Mouse (Mus musculus): Measurements from ENCODE around the gene Zfp503. TPM values are rescaled to one million over a fixed set of nuclear protein-coding genes. Genes with fewer than 3 reads are reported as not detected.
A peak's percentile ranks its signal among the peaks of the same experiment; 100 is the strongest.

Zfp503 gene
- polyA plus RNA-seq, 1 experiment from 2014 or later = 25.8 TPM

DNA sequence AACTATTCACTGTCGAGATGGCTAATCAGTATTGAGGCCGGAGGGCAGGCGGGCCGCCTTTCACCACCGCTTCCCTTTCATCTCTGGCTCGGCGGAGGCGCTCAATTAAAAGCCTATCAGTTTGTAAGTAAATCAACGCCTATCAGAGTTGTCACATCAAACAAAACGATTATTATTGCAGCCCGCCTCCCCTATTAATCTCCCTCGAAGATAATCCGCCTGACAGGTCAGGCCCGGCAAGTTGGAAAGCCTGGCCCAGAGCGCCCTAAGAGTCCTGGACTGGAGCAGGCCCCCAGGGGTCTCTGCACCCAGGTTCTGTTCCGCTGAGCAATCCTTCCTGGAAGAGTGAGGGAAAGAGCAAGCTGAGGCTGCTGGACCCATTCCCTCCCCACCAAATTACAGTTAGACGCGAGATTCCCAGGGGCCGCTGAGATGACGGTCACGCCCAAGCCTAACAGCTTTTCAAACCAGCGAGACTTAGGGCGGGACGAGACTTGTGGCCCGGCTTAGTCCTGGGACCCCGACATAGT, 1.9 kb upstream of the Zfp503 start:
- WGBS = 5% methylated on average over 26 of the region's 26 CpGs
- ATAC-seq (ENCODE audit: low FRiP score, low read depth) = no peak
- Histone ChIP-seq H3K36me3 (no peaks in the 10 kb centered on the region), H3K4me3 (peak overlapping the region; percentile 92), H3K27me3 (peaks cover 54% of the 10 kb centered on the region), H3K4me1 (peaks cover 60% of the 10 kb centered on the region), H3K27ac (peak overlapping the region; percentile 87; the same call in 1 of the 2 replicates), H3K9me3 (no peaks in the 10 kb centered on the region), H3K9ac (peak overlapping the region; percentile 74), H3K4me2 (replicated peaks) (peak overlapping the region; percentile 86)

DNA sequence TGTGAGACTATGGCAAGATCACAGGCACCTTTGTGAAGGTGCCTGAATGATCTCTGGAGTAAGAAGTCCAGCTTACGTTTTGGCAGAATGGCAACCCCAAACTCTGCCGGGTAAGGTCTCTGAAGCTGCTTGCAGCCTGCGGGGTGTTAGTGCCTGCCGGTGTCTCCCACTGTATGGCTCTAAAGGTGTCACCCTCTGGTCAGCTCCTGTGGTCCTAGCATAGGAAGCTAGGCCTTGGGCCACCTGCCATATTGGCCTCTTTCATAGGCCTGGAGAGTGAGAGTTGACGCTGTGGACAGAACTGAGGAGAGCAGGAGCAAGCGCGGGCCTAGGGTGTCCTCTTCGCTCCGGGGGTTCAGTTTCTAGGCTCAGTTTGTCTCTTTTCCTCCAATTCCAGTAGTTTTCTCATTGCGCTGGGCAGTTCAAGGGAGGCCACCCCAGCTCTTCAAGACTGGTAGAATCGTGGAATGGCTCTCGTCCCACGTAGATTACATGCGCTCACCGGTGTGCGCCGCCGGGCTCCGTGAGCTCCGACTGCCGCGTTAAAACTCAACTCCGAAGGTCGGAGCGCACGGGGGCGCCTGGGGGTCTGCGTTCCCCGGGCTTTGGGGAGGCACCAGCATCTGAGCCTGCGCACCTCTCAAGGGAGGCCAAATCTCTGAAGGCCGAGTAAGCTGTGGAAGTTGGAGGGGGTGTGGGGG, 1.1 kb upstream of the Zfp503 start:
- peaks cover 60% of the 10 kb centered on the region for H3K4me1 ChIP-seq
- peaks cover 48% of the 10 kb centered on the region for H3K27me3 ChIP-seq
- WGBS = 3% methylated on average over 31 of the region's 31 CpGs

DNA sequence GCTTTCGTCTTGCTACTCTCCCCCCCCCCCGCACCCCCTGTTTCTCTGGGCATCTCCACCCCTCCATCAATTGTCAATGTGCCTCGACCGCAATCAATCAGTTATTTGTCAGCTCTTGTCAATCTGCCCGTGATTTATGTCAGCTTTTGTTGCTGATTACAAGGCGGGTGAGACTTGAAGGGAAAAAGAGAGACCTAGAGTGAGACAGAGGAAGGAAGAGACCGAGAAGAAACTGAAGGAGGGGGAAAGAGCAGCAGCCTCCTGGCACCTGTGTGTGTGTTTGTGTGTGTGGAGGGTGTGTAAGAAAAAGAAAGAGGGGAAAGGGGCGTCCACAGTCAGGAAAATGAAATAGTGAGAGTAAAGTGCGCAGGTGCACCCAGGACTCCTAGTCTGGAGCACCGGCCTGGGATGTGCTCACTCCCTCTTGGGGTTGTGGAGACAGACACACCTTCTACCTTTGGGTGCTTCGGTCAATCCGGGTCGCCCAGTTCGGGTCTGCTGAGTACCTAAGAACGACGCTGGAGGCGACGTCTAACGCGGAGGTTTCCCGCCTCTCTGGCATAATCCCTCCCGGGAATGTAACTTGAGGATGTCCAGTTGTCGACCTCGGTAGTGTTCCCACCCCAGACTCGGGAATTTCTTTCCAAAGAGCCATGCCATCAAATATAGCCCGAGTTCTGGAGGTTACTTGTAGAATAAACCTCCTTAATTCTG, 667 bp downstream of the Zfp503 start:
- peak overlapping the region; percentile 87 for H3K27ac ChIP-seq
- H3K4me2 ChIP-seq (replicated peaks) = peak overlapping the region; percentile 86
- H3K27me3 ChIP-seq = peaks cover 47% of the 10 kb centered on the region
- H3K36me3 ChIP-seq = peaks cover 14% of the 10 kb centered on the region
- 0% methylated on average over 26 of the region's 26 CpGs for WGBS
- H3K9ac ChIP-seq = peak overlapping the region; percentile 74
- H3K4me3 ChIP-seq = peak overlapping the region; percentile 92
- H3K4me1 ChIP-seq = peaks cover 56% of the 10 kb centered on the region
- ATAC-seq (ENCODE audit: low FRiP score, low read depth) = no peak
- no peaks in the 10 kb centered on the region for H3K9me3 ChIP-seq

More for the DNA sequence above, 1.1 kb upstream of the Zfp503 start:
- H3K9ac ChIP-seq = peak overlapping the region; percentile 74
- H3K4me2 ChIP-seq (replicated peaks) = peak overlapping the region; percentile 86
- ATAC-seq (ENCODE audit: low FRiP score, low read depth) = no peak
- peak overlapping the region; percentile 87 for H3K27ac ChIP-seq
- no peaks in the 10 kb centered on the region for H3K9me3 ChIP-seq
- H3K4me3 ChIP-seq = peak overlapping the region; percentile 92
- peaks cover 5% of the 10 kb centered on the region for H3K36me3 ChIP-seq

DNA sequence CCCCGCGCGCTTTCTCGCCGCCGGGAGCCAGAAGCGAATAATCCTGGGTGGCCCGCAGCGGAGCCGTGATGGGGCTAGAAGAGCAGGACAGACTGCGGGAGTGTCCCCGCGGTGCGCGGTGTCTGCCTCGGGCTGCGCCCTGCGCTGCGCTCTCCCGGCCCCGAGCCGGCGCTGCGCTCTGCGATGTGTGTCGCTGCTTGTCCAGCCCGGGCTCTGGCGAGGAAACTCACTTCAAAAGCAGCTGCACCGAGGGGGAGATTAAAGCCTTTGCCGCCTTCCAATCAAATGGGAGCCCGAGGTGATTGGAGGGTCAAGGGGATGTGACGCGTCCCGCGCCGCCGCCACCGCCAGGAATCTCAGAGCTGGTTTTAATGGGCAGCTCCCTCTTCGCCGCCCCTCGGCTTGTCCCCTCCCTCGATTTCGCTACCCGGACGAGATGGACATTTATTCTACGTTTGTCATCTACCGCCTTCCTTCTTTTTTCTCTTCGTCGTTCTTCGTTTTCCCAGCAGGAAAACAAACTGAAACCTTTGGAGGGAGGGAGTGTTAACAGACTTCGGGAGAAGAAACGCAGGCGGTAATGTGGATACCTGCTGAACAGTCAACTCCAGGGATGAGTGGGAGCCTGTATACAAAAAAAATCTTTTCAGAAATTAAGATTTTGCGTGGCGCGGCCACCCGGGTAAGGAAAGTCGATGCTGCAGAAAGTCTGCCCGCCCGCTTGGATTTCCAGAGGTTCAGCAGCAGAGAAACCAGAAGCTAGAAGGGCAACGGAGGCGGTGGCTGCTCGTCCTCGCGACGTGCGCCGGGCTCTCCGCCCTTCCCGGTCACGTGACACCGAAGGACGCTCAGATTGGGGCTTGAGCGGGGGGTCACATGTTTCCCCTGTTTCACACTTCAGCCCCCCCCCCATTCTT, 1.5 kb downstream of the Zfp503 start:
- Histone ChIP-seq H3K4me1 (peaks cover 54% of the 10 kb centered on the region), H3K9ac (peak overlapping the region; percentile 98), H3K27ac (peak overlapping the region; percentile 99), H3K9me3 (no peaks in the 10 kb centered on the region), H3K36me3 (peaks cover 14% of the 10 kb centered on the region), H3K4me2 (replicated peaks) (peak overlapping the region; percentile 86), H3K4me3 (peak overlapping the region; percentile 92), H3K27me3 (peaks cover 39% of the 10 kb centered on the region)
- under 1% methylated on average over 74 of the region's 74 CpGs for WGBS
- peak; percentile 86 for ATAC-seq (ENCODE audit: low FRiP score, low read depth)

DNA sequence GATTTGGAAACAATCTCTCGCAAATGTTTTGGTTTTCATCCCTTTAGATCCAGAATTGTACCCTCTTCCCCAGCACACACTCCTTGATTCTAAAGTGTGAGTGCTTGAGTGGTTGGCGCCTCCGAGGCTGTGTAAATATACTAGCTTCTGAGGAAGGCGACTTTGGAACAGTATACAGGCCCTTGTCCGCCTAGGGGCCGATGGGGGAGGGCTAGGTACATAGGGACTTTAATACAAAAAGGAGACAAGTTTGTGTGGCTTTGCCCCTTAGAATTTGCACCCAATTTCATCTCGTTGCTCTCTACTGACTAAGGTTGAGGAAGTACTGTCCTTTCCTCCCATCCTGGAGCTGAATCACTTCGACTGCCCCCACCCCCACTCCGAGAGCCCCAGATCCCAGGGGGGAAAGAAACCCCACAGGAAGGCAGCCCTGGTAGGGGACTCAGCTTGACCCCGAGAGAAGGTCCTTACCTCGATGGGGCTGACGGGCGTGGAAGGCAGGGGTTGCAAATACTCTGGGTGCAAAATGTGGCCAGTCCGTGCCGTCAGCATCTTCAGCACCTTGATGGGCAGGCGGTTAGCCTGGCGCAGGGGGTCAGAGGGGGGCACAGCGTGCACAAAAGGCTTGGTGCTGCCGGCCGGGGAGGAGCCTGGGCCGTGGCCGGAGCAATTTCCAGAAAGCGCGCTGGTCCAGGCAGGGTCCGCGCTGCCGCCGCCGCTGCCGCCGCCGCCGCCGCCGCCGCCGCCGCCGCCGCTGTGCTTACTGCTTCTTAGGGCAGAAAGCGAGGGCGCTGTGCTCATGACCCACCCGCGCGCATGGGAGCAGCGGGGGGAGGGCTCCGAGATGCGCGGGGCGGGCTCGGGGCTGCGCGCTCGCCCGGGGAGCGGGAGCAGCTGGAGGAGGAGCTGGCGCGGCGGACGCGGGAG, 2.4 kb downstream of the Zfp503 start:
- H3K9ac ChIP-seq = peak overlapping the region; percentile 98
- peak overlapping the region; percentile 86 for H3K4me2 ChIP-seq (replicated peaks)
- H3K4me3 ChIP-seq = peak overlapping the region; percentile 92
- H3K9me3 ChIP-seq = no peaks in the 10 kb centered on the region
- WGBS = under 1% methylated on average over 60 of the region's 61 CpGs
- peak overlapping the region; percentile 99 for H3K27ac ChIP-seq
- ATAC-seq (ENCODE audit: low FRiP score, low read depth) = peak; percentile 21; the same call in 1 of the 2 replicates
- H3K4me1 ChIP-seq = peaks cover 57% of the 10 kb centered on the region
- peaks cover 14% of the 10 kb centered on the region for H3K36me3 ChIP-seq
- H3K27me3 ChIP-seq = peaks cover 29% of the 10 kb centered on the region

DNA sequence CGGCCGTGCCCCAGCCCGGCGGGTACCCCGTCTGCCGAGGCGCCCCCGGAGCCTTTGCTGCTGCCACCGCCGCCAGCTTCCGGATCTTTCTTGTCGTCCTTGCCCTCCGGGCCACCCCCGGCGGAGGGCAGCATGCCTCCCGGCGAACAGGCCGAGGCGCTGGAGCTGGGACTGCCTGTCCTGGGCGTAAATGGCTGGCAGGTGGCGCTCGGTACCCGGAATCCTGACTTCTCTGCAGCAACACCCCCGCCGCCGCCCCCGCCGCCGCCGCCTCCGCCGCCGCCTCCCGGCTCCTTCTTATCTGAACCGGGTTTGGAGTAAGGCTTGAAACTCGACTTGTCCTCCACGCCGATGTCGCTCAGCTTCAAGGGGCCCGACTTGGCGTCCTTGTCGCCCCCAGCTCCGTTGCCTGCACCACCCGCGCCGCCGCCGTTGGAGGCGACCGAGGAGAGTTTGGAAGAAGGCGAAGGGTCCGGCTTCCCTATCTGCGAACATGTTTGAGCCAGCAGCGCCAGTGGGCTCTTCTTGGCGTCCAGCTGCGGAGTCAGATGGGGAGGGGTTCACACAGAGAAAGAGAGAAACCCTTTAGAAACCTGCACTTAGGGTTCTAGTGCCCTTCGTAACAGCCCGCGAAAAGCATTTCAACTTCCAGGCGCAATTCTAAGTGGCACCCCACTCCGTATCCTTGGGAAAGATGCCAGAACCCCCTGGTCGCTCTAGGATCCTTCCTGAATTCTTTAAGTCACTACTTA, 3.2 kb downstream of the Zfp503 start:
- peak overlapping the region; percentile 92 for H3K4me3 ChIP-seq
- H3K9me3 ChIP-seq = no peaks in the 10 kb centered on the region
- peak overlapping the region; percentile 86 for H3K4me2 ChIP-seq (replicated peaks)
- H3K27ac ChIP-seq = peak overlapping the region; percentile 99
- WGBS = under 1% methylated on average over 62 of the region's 62 CpGs
- H3K36me3 ChIP-seq = peaks cover 14% of the 10 kb centered on the region
- no peak for ATAC-seq (ENCODE audit: low FRiP score, low read depth)
- H3K4me1 ChIP-seq = peaks cover 51% of the 10 kb centered on the region
- H3K9ac ChIP-seq = peak overlapping the region; percentile 98
- H3K27me3 ChIP-seq = peaks cover 21% of the 10 kb centered on the region

DNA sequence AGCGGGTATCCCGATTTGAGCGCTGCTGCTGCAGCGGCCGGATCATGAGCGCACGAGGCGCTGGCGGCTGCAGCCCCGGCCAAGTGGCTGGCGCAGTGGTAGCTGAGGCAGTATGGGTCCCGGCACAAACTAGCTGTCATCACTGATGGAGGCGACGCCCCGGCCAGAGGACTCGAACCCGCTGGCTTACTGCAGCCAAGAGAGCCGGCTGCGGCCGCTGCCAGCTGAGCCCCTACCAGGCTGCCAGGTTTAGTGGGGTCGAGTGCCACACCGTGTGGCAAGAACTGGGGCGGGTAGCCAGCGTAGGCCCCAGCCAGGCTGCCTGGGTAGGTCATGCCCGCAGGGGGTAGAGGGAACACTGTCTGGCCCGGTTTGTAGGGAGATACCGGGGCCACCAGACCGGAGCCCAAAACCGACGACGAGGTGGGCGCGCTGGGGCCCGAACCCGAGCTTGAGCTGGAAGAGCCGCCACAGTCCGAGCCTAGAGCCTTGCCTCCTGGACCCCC, 3.9 kb downstream of the Zfp503 start:
- peaks cover 46% of the 10 kb centered on the region for H3K4me1 ChIP-seq
- peak overlapping the region; percentile 99 for H3K27ac ChIP-seq
- peaks cover 14% of the 10 kb centered on the region for H3K36me3 ChIP-seq
- under 1% methylated on average over 37 of the region's 37 CpGs for WGBS
- H3K4me2 ChIP-seq (replicated peaks) = peak overlapping the region; percentile 86
- peak overlapping the region; percentile 92 for H3K4me3 ChIP-seq
- peaks cover 16% of the 10 kb centered on the region for H3K27me3 ChIP-seq
- ATAC-seq (ENCODE audit: low FRiP score, low read depth) = no peak
- no peaks in the 10 kb centered on the region for H3K9me3 ChIP-seq
- H3K9ac ChIP-seq = peak overlapping the region; percentile 98

DNA sequence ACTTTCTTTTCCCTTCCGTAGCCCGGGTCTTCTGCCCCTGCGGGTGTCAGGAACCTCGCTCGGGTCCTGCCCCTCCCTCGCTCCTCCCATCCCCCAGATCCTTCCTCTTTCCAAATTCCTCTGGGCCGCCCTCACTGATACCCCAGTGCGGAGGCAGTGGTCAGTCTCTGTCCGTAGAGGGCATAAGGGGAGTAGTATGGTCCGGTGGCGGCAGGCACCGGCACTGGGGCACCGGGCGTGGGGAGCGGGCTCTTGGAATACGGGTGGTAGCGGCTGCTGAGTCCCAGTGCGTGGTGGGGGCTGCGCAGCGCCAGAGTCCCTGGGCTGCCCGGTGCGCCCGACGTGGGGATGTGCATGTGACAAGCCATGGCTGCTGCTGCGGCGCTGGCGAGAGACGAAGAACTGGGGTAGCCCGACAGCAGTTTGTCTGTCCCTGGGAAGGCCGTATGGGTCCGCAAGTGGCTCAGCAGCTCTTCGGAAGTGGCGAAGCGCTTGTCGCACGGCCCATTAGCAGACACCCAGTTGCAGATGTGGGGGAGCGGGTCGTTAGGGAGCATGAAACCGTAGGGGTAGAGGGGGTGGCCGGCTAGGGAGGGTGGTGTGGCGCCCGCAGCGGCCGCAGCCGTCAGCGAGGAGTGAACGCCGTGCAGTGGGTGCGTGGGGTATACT, 4.5 kb downstream of the Zfp503 start:
- H3K4me2 ChIP-seq (replicated peaks) = peak overlapping the region; percentile 86

DNA sequence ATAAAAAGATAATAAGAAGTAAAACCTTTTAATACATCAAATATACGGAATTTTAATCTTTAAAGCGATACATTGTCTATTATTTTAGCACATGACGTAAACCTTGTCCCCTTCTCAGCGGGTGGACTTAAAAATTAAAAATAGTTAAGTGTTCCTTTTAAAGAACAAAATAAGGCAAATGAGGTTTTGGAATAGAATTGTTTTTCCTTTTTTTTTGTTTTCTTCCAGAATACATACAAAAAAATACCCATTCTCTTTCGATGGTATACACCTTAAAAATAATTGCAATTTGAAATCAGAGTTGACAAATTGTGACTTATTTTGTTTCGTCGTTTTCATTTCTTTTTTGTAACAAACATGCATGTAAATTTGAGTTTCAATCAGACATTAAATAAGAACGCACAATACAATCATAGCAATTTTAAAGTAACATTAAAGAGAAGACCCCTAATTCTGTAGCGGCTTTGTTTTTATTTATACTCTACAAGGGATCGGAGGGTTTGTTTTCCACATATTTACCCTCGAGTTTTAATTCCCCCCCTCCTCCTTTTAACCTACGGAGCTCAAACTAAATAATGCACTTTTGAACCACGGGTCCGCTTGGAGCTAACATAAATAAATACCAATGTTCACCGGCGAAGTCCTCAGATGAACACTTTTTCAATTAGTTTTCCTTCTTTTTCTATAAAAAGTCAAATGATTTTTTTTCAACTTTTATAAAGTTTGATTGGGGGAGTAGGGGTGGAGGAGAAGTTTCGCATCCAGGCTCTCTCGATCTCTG, 5.3 kb downstream of the Zfp503 start:
- Histone ChIP-seq H3K27me3 (peaks cover 16% of the 10 kb centered on the region; the same call in 1 of the 2 replicates), H3K9me3 (no peaks in the 10 kb centered on the region), H3K4me3 (peak overlapping the region; percentile 92), H3K9ac (peak overlapping the region; percentile 98), H3K4me1 (peaks cover 34% of the 10 kb centered on the region), H3K27ac (peak overlapping the region; percentile 99; the same call in 1 of the 2 replicates), H3K36me3 (peaks cover 14% of the 10 kb centered on the region), H3K4me2 (replicated peaks) (peak overlapping the region; percentile 86)
- ATAC-seq (ENCODE audit: low FRiP score, low read depth) = no peak
- 7% methylated on average over 18 of the region's 18 CpGs for WGBS

More for the DNA sequence above, 4.5 kb downstream of the Zfp503 start:
- Histone ChIP-seq H3K27me3 (peaks cover 14% of the 10 kb centered on the region; the same call in 1 of the 2 replicates), H3K4me3 (peak overlapping the region; percentile 92), H3K9ac (peak overlapping the region; percentile 98), H3K9me3 (no peaks in the 10 kb centered on the region), H3K36me3 (peaks cover 14% of the 10 kb centered on the region), H3K27ac (peak overlapping the region; percentile 99), H3K4me1 (peaks cover 41% of the 10 kb centered on the region)
- ATAC-seq (ENCODE audit: low FRiP score, low read depth) = no peak
- WGBS = 2% methylated on average over 49 of the region's 49 CpGs
